Mouse (Mus musculus) brain, embryonic 14.5 days (tissue): ENCODE data around the gene Gm5741.

Experiments
- CTCF ChIP-seq: fragments of 200-500 bp; IDR thresholded peaks from 2 replicates; pipeline ENCODE4 v1.5.1; 2012; ENCODE audit warnings: inconsistent platforms, mild to moderate bottlenecking, moderate library complexity, borderline replicate concordance; ENCODE audit not compliant: insufficient read depth, insufficient read length; ENCODE audit errors: extremely low read depth
- POLR2A ChIP-seq: fragments of 200-500 bp; IDR thresholded peaks from 2 replicates; pipeline ENCODE4 v1.6.1; 2012; ENCODE audit warnings: mild to moderate bottlenecking, inconsistent platforms, borderline replicate concordance; ENCODE audit not compliant: poor library complexity, insufficient read depth, insufficient read length, severe bottlenecking; ENCODE audit errors: extremely low read depth

DNA sequence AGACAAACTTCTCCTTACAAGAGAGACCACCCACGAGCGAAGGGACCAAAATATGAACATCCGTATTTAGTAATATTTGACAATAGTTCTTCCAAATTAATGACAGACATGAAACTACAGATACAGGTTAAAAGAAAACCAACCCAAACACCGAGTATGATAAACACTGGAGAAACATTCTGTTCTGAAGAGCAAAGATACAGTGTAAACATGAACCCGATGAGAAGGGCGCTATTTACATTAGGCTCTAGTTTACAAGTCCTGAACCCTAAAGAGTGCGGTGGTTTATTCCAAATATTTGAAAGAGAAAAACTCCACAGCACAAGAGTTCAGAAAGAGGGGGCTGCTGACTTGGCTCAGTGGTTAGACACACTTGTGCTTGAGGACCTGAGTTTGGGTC, 49.2 kb upstream of the Gm5741 start:
- TF ChIP-seq POLR2A (no peak), CTCF (no peak)
